Mouse (Mus musculus) liver, adult (tissue): ENCODE results near the gene Mccc1.

Experiments
- GATA4 ChIP-seq: IDR thresholded peaks from 2 replicates; pipeline ENCODE4 v1.6.1; 2014; ENCODE audit warnings: mild to moderate bottlenecking, low read length; ENCODE audit not compliant: insufficient replicate concordance

Gene Mccc1

DNA sequence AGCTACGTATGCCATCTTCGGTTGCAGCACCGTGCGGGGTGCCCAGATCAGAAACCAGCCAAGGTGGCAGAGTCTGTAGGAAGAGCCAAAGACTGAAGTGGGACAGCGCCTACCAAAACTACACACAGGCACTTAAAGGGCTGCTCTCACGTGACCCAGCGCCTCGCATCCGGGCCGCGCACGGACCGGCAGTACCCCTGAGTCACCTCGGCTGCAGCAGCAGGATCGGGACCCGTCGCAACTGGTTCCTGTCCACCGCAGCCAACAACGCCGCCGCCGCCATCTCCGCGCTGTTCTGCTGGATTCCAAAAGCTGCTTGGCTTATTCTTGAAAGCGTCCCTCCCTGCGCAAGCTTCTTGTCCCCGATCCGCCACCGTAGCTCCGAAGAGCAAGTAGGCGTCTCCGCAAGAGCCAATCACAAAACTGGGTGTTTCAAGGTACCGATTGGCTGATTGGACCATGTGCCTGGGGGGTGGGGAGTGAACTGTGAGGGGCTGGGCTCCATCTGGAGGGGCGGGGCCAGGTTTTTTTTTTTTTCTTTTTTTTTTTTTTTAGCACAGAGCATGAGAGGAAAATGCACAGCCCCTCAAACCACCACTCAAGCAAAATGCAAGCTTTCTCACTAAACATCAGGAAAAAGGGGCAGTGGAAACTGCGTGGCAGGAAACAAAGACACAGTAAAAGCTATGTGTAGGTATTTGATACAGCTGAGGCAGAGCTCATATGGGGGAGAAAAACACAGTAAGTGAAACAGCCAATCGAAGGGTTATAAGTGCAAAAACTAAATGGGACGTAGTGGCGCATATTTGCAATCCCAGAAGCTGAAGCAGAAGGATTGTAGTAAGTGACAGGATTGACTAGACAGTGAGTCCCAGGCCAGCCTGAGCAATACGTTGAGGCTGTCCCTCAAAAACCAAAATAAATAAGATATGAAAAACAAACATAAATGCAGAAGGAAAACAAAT lies at the start of gene Mccc1:
Mccc1 (minus strand) TSS at position 404 of the 965 bp plus-strand sequence.
- no peak; the same call in 1 of the 2 replicates for TF ChIP-seq GATA4

DNA sequence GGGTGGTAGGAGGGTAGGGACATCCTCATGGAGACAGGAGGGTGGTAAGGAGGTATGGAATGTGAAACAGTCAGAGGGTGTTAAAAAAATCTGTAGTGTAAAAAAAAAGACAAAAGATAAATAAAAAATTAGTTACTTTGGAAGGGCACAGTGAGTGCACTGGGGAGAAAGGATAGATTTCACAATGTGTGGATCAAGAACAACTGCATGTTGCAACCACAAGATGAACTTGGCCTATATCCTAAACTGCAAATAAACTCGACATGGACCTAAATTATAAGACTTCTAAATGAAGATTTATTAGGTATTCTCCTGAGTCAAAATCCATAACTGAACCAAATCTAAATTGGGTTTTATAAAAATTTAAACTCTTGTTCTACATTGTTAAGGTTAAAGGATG lies 48.6 kb upstream of the Mccc1 start:
- TF ChIP-seq GATA4 = no peak

DNA sequence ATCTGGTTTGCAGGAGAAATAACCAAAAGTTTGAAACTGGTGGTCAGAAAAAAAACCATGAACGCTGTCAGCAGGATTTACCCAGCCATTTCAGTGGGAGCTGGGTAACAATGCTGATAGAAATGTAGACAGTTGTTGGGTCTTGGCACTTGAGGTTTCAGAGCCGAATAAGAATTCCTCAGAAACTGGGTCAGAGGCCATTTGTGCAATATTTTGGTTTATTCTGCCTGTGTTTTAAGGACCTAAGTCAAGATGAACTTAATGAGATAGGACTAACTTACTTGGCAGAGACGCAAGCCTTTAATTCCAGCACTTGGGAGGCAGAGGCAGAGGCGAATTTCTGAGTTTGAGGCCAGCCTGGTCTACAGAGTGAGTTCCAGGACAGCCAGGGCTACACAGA lies 44.6 kb upstream of the Mccc1 start:
- TF ChIP-seq GATA4 = no peak

DNA sequence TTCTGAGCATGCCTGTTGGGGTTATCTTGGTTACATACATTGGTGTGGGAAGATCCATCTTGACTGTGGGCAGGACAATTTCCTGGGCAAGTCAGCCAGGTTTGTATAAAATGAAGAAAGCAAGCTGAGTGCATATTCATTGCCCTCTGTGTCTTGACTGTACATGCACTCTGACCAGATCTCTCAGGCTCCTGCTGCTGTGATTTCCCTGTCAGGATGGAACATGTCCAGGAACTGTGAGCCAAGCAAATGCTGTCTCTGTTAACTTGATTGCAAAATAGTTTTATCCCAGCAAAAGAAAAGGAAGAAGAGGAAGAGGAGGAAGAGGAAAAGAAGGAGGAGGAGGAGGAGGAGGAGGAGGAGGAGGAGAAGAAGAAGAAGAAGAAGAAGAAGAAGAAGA lies 44.0 kb upstream of the Mccc1 start:
- no peak for TF ChIP-seq GATA4

DNA sequence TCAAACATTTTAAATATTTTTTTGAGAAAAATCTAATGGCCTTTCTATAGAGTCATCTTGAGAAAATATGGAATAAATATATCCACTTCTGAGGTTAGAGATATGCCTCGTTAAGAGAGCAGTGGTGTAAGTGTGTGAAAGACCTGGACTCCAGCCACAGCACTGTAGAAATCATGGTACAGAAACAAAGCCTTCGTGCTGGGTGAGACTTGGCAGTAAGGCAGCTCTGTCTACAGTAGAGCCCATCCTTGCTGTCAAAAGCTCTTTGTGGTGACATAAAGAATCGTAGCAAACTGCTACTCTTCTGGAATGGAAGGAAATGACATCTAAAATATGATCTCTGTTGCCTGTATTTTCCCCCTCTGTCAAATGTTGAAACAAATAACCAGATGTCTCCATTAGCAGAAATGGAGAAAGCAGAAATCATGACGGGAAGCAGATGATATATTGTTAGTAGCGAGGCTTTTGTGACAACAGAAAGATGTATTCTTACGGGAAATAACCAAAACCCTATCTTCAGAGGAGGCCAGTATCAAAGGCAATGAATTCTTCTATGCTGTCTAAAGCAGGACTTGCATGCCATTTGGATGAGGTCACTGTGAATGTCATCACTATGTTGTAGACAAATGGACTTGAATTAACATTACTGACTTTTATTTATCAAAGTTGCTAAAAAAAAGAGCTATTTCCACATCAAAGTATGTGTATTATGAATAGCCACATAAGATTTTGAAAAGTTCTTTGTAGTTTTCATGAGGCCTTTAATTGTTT lies 31.4 kb upstream of the Mccc1 start:
- TF ChIP-seq GATA4 = no peak

DNA sequence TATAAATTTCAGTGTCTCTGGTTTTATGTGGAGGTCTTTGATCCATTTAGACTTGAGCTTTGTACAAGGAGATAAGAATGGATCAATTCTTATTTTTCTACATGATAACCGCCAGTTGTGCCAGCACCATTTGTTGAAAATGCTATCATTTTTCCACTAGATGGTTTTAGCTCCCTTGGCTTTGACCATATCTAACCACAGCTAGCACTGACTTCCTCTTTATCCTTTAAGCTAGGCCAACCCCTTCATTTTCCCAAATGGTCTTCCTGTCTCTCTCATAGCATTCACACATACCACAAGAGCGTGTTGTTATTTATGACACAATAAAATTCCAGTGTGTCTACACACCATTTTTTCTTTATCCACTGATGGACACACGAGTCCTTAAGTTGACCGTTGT lies 29.5 kb upstream of the Mccc1 start:
- no peak for TF ChIP-seq GATA4

DNA sequence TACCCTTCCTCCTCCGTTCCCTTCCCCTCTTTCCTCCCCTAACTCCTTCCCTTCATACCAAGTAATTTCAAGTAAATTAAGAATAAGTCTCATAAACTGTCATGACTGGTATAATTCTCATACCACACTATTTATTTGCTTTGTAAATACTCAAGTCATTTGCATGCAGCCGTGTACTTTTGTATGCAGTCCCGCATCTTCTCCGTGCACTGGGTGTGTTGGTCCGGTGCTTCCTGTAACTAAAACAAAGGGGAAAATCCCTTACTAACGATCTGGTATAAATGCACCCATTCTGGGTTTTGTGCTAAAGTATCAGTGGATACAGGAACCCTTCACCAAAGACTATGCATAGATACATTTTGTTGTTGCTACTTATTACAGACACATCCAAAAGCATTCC lies 25.3 kb upstream of the Mccc1 start:
- no peak for TF ChIP-seq GATA4

DNA sequence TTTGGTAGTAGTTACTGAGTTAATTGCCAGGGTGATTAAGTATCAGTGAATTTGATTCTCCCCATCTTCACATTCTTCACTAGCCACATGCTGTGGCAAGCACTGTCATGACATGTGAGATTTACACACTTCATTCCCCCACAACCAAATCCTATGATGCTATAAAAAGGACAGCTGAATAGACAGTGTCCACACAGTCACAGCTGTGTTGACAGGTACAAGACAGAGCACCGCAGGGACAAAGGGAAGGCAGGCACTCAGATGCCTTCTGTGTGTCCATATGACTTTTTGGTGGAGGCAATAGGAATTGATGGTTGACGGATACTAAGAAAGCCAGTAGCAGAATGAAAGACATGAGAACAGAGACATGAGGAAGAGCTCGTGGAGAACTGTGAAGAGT lies 10.8 kb upstream of the Mccc1 start:
- TF ChIP-seq GATA4 = no peak

DNA sequence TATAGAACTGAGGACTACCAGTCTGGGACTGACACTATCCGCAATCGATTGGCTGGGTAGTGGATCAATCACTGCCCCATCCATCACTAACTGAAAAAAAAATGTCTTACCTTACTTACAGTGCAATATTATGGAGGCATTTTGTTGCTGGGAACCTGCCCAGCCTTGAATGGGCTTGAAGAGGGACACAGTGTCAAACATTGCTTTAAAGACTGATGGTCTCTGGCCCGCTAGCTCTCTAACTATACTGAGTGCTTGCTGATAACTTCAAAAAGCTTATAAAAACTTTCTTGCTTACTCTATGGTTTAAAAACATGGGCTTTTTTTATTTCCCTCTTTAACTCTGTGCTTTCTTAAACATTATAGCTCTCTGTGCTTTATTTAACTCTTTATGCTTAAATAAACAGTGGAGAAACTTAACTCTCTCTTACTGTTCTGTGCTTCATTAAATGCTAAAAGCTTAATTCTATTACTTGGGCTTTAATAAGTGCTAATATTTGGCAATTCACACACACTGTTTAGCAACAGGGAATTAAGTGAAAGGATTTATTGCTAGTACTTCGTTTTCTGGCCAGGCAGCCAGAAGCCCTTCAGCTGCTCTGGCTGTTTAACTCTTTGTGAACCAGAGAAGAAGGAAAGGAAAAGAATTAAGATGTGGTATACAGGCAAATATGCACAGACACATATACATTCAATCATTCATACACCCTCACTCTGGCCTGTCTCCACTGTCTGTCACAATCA lies 8.1 kb upstream of the Mccc1 start:
- no peak for TF ChIP-seq GATA4

DNA sequence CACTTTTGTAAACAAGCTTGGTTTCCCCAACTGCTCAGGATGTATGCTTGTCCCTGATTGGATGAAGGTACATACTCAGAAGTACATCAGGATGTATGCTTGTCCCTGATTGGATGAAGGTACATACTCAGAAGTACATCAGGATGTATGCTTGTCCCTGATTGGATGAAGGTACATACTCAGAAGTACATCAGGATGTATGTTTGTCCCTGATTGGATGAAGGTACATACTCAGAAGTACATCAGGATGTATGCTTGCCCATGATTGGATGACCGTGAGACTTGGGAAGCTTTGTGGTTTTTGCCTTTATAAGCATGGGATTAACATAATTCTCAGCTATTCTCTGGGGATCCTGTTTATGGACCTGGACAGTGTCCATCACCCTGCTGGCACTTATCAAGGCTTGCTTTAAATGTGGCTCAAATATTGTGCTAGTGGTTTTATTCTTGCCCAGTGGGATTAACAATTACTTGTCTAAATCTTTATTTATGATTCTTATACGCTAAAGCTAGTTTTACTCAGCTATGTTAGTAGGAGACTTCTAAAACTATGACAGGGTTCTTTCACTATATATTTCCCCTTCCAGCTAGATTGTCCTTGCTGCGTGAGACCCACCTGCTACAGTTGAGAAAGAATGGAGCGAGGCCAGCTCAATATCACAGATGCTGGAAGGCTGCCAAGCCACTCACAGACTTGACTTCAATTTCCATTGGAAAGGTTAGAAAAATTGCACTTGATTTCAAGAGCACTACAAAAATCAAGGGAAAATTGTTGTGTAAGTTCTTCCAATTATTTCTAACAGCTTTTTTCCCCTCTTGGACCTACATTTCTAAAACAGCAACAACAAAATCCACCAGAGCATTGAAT lies 3.8 kb upstream of the Mccc1 start:
- TF ChIP-seq GATA4 = no peak

DNA sequence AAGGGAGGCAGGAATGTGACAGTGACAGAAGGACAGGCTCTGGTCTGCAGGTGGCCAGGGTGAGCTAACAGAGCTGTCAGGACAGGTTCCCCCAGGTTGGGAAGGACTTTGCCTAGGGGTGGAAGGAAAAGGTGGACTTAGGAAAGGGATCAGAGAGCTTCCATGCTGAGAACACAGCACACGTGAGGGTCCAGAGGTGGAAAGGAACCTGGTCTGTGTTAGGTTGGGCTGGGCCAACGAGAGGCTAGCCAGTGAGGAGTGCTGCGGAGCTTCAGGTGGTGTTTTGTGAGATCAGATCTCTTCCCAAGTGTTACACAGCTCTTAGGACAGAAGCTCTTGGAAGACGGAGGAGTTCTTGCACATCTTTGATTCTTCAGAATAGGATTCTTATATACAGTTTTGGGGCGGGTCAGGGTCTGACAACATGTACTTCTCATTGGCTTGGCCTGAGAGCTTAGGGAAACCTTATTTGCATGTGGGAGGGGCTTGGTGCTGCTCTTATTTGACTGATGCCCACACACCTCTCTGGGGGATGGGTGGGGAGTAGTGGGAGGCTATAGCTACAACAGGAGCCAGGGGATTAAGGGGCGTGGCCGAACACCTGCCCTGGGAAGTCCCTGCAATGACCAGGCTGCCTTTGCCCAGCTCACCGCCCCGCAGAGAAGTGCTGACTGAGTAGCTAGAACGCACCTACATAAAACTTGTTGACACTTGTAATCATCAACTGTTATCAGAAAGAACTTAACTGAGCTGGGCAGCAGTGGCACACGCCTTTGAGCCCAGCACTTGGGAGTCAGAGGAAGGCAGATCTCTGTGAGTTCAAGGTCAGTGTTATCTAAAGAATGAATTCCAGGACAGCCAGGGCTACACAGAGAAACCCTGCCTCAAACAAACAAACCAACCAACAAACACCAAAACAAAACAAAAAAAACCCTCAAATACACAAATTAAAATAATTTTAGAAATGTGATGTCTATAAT lies 5.6 kb downstream of the Mccc1 start:
- TF ChIP-seq GATA4 = no peak

DNA sequence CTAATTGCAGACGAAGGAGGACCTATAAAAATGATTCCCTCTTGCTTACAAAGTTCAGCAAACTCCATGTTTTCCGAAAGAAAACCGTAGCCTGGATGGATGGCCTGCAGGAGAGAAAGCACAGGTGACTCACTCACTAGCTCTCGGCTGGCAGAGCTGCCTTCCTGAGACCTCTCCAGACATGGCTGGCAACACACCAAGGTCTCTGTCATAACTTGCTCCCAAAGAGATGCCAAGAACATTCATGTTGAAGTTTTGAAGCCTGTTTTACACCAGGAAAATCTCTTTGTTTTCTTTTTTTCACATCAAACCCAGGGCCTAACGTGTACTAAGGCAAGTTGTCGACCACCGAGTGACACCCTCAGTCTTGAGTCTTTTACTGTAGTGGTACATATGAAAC lies 9.8 kb downstream of the Mccc1 start:
- no peak for TF ChIP-seq GATA4

DNA sequence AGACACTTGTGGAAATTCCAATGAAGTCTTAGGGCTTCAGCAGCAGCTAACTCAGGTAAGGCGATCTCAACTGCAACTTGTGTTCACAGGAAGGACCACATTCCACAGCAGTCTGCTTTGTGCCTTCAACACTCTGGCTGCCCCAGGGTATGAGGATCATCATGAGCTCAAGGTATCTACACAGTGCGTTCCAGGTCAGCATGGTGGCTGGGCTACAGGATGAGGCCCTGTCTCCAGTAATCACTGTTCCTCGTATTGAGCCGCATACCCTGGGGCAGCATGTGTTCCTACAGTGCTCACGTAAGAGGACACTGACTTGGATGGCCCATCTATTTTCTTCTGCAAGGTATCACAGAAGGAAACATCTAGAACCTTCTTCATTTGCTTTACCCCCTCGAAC lies 12.4 kb downstream of the Mccc1 start:
- TF ChIP-seq GATA4 = no peak
